In genomic region chr5:71955070-71955685, GRCm38 (mm10) we compare ENCODE assay signal across 15 mouse cellular contexts.
A peak's percentile ranks its signal among the peaks of the same experiment; 100 is the strongest.
DNase-seq lines count a peak whose midpoint lies in the region; ATAC-seq lines count a peak whose summit lies in the region.
"Had no signal": no experiment of that assay in that cellular context is flagged by ENCODE, and none has a peak within 500 bp of the region (broad histone marks: within the 10 kb centered on the region; RNA-seq: fewer than 3 reads in every experiment).

No protein-coding gene starts in this region.

- WGBS in neural tube, embryonic 11.5 days: 70% methylated on average over 5 of the region's 5 CpGs
- 42% methylated on average over 5 of the region's 5 CpGs for WGBS in neural tube, embryonic 15.5 days
- WGBS in hindbrain, embryonic 14.5 days: 37% methylated on average over 5 of the region's 5 CpGs

- H3K27ac ChIP-seq in neural tube, embryonic 11.5 days (ENCODE audit: low read depth, low read length): no peak overlapping the region
- no peak overlapping the region for H3K27ac ChIP-seq in neural tube, embryonic 15.5 days (replicated peaks)
- no peak overlapping the region for H3K27ac ChIP-seq in hindbrain, embryonic 14.5 days
- H3K27ac ChIP-seq: embryonic facial prominence, embryonic 10.5 days; heart, embryonic 10.5 days had no signal

- H3K4me2 ChIP-seq in neural tube, embryonic 11.5 days (ENCODE audit: low read depth): no peak overlapping the region
- no peak overlapping the region for H3K4me2 ChIP-seq in neural tube, embryonic 15.5 days
- H3K4me2 ChIP-seq in hindbrain, embryonic 14.5 days (replicated peaks): no peak overlapping the region

- H3K36me3 ChIP-seq in neural tube, embryonic 11.5 days (ENCODE audit: control insufficient read depth, insufficient read depth, low read length): no peaks in the 10 kb centered on the region
- H3K36me3 ChIP-seq in neural tube, embryonic 15.5 days: no peaks in the 10 kb centered on the region
- no peaks in the 10 kb centered on the region for H3K36me3 ChIP-seq in hindbrain, embryonic 14.5 days (replicated peaks; ENCODE audit: control insufficient read depth, insufficient read depth)
- H3K36me3 ChIP-seq: embryonic facial prominence, embryonic 10.5 days; heart, embryonic 10.5 days had no signal

- ATAC-seq in neural tube, embryonic 11.5 days (ENCODE audit: insufficient read depth, low FRiP score, low TSS enrichment): peak; percentile 68; the same call in 1 of the 2 replicates
- no peak for ATAC-seq in neural tube, embryonic 15.5 days (ENCODE audit: low FRiP score)
- ATAC-seq in hindbrain, embryonic 14.5 days (ENCODE audit: low FRiP score): peak; percentile 69; the same call in 1 of the 2 replicates

- no peaks in the 10 kb centered on the region for H3K9me3 ChIP-seq in neural tube, embryonic 11.5 days (ENCODE audit: control insufficient read depth, low read length)
- H3K9me3 ChIP-seq in neural tube, embryonic 15.5 days (replicated peaks): no peaks in the 10 kb centered on the region
- H3K9me3 ChIP-seq in hindbrain, embryonic 14.5 days (ENCODE audit: control insufficient read depth, low read length): no peaks in the 10 kb centered on the region
- H3K9me3 ChIP-seq: embryonic facial prominence, embryonic 10.5 days; heart, embryonic 10.5 days had no signal

- no peaks in the 10 kb centered on the region for H3K27me3 ChIP-seq in neural tube, embryonic 11.5 days (ENCODE audit: control insufficient read depth, insufficient read depth, low read length)
- H3K27me3 ChIP-seq in neural tube, embryonic 15.5 days (replicated peaks): no peaks in the 10 kb centered on the region
- H3K27me3 ChIP-seq in hindbrain, embryonic 14.5 days (ENCODE audit: control insufficient read depth, insufficient read depth, low read length): no peaks in the 10 kb centered on the region
- H3K27me3 ChIP-seq: CH12.LX had no signal

- H3K4me3 ChIP-seq in neural tube, embryonic 11.5 days (ENCODE audit: low read depth, low read length): no peak overlapping the region
- H3K4me3 ChIP-seq in neural tube, embryonic 15.5 days (replicated peaks): no peak overlapping the region
- H3K4me3 ChIP-seq in hindbrain, embryonic 14.5 days (replicated peaks; ENCODE audit: low read length): no peak overlapping the region
- H3K4me3 ChIP-seq: embryonic facial prominence, embryonic 10.5 days; heart, embryonic 10.5 days had no signal

- no peak overlapping the region for H3K9ac ChIP-seq in neural tube, embryonic 11.5 days (ENCODE audit: low read length)
- H3K9ac ChIP-seq in neural tube, embryonic 15.5 days (replicated peaks): no peak overlapping the region
- H3K9ac ChIP-seq in hindbrain, embryonic 14.5 days: no peak overlapping the region

- DNase-seq in neural tube, embryonic 11.5 days (ENCODE audit: low spot score): no peak
- peak; percentile 60 to 61 for DNase-seq in adrenal gland, postnatal 36 days
- no peak for DNase-seq in hindbrain, embryonic 14.5 days (ENCODE audit: low spot score)
- DNase-seq in retina, postnatal 1 day: peak; percentile 5
- DNase-seq in left cerebral cortex, adult 8-10 months (ENCODE audit: low spot score in 2 of 2): no peak
- DNase-seq in left cerebral cortex, adult 9 months (ENCODE audit: low spot score in 2 of 2): no peak
- no peak for DNase-seq in heart, postnatal 4 days
- DNase-seq: cerebellum, adult 9-11 months; heart, postnatal 36 days; lung, postnatal 14 days; spleen, adult 18-20 months had no signal

- H3K4me1 ChIP-seq in neural tube, embryonic 11.5 days (ENCODE audit: control insufficient read depth, insufficient read depth, low read length): no peaks in the 10 kb centered on the region
- peaks cover 4% of the 10 kb centered on the region; the same call in 1 of the 2 replicates for H3K4me1 ChIP-seq in neural tube, embryonic 15.5 days
- H3K4me1 ChIP-seq in hindbrain, embryonic 14.5 days (replicated peaks; ENCODE audit: control insufficient read depth, insufficient read depth, low read length): no peaks in the 10 kb centered on the region; the same call in 1 of the 2 replicates
- H3K4me1 ChIP-seq: embryonic facial prominence, embryonic 10.5 days; heart, embryonic 10.5 days had no signal

Comparison
In these comparisons a context has a peak if more than half of its experiments do, and no peak if none do; other contexts are left out.
1. DNase-seq: peak in adrenal gland, postnatal 36 days (2 of 2) and retina, postnatal 1 day (single experiment); none in neural tube, embryonic 11.5 days (single experiment), hindbrain, embryonic 14.5 days (single experiment), left cerebral cortex, adult 8-10 months (0 of 2), left cerebral cortex, adult 9 months (0 of 2) and heart, postnatal 4 days (single experiment).